Mouse (Mus musculus) E14TG2a.4 (cell line): ENCODE measurements at regions not wholly inside any gene's neighbourhood (a gene's known extent, or its start where the extent isn't known, plus 50 kb on each side); places are given as distances from the start of the nearest gene placed in this dataset.

Source experiments
- CTCF ChIP-seq: conservative IDR thresholded peaks from 2 replicates; pipeline ENCODE4 v1.5.1; 2014; ENCODE audit warnings: low read length
- NANOG ChIP-seq: IDR thresholded peaks from 2 replicates; pipeline ENCODE4 v1.6.1; 2014; ENCODE audit warnings: borderline replicate concordance, low read length, mixed read lengths
- POU5F1 ChIP-seq: IDR thresholded peaks from 2 replicates; pipeline ENCODE4 v1.6.1; 2014; ENCODE audit warnings: low read length, borderline replicate concordance

- TF ChIP-seq CTCF (no peak), POU5F1 (no peak), NANOG (no peak)
Measured at GRCm38 (mm10) chr10:125749031-125749585, 216.9 kb upstream of the Lrig3 start.
